Mouse (Mus musculus) heart, postnatal 0 days (tissue): ENCODE measurements at regions not wholly inside any gene's neighbourhood (a gene's known extent, or its start where the extent isn't known, plus 50 kb on each side); places are given as distances from the start of the nearest gene placed in this dataset.

Experiments
- CTCF ChIP-seq: IDR thresholded peaks from 2 replicates; pipeline ENCODE4 v1.5.1; 2016; ENCODE audit warnings: antibody characterized with exemption, control low read depth, low read depth
- EP300 ChIP-seq: IDR thresholded peaks from 2 replicates; pipeline ENCODE4 v1.6.1; 2016; ENCODE audit warnings: antibody characterized with exemption, low read depth

GRCm38 (mm10) chr15:62279526-62279925 is 1356.7 kb upstream of the A1bg start:
- TF ChIP-seq CTCF (no peak), EP300 (no peak)
